Mouse (Mus musculus): Measurements from ENCODE around the gene Nudt19. TPM values are rescaled to one million over a fixed set of nuclear protein-coding genes. Genes with fewer than 3 reads are reported as not detected.
"Not testable (repeated sequence)": the region's sequence is repeated elsewhere in the genome, so short reads cannot be mapped to it uniquely, and the experiment has no call there.

The Nudt19 gene
- polyA plus RNA-seq, 1 experiment from 2014 or later = 52.0 TPM

GRCm38 (mm10) chr7:35537562-35537961 lies 18.5 kb downstream of the Nudt19 start, which contains the start of gene Tdrd12:
TSS of gene Tdrd12 (minus strand) at chr7:35537745.
- 88% methylated on average over 17 of the region's 17 CpGs for WGBS
- no peak within 1 kb of the TSS for H3K4me2 ChIP-seq (replicated peaks; ENCODE audit: low read depth, low read length)
- no peak within 1 kb of the TSS for H3K4me3 ChIP-seq (ENCODE audit: low read depth, low read length)
- no peaks in the 10 kb centered on the region for H3K27me3 ChIP-seq (ENCODE audit: control insufficient read depth, insufficient read depth, low read length)
- no peak within 1 kb of the TSS for H3K27ac ChIP-seq (ENCODE audit: low read length)
- no peaks in the 10 kb centered on the region for H3K4me1 ChIP-seq (ENCODE audit: control insufficient read depth, insufficient read depth, low read length)
- H3K9me3 ChIP-seq (ENCODE audit: control insufficient read depth, low read depth, low read length) = no peaks in the 10 kb centered on the region
- no peaks in the 10 kb centered on the region for H3K36me3 ChIP-seq (ENCODE audit: control insufficient read depth, insufficient read depth, low read length)
- no peak for ATAC-seq (ENCODE audit: insufficient number of reproducible peaks, insufficient read depth, low FRiP score, low read depth)
- H3K9ac ChIP-seq (replicated peaks; ENCODE audit: low read depth, low read length) = no peak within 1 kb of the TSS

DNA sequence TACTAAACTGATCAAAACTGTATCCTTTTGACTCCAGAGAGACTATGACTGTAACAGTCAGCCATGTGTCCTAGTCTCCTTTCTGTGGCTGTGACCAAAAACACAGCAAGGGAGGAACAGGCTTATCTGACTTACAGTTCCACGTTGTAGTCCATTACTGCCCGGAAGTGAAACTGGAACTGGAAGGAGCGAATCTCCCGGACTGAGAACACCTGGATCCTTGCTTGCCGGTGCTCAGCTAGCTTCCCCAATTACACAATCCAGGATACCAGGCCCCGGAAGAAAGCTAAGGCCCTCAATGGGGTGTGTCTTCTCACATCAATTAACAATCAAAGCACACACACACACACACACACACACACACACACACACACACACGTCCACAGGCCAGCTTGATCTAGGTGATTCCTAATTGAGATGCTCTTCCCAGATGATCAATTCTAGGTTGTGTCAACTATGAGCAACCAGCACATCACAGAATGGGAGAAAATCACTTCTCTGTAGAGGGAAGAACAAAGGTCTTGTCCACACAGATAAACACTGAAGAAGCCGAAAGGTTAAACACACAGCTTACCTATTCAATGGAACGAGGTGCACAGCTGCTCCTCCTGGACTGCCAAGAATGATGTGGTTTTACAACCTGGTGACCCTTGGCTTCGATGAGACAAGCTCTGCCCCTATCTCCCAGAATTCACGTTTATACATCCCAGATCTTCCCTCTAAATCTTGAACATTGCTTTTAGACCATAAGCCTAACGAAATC lies 20.2 kb downstream of the Nudt19 start:
- H3K9ac ChIP-seq (replicated peaks; ENCODE audit: low read depth, low read length) = no peak overlapping the region
- H3K4me1 ChIP-seq (ENCODE audit: control insufficient read depth, insufficient read depth, low read length) = no peaks in the 10 kb centered on the region
- ATAC-seq (ENCODE audit: insufficient number of reproducible peaks, insufficient read depth, low FRiP score, low read depth) = no peak
- H3K27ac ChIP-seq (ENCODE audit: low read length) = no peak overlapping the region
- no peak overlapping the region for H3K4me3 ChIP-seq (ENCODE audit: low read depth, low read length)
- WGBS = 54% methylated on average over 12 of the region's 12 CpGs
- no peaks in the 10 kb centered on the region for H3K27me3 ChIP-seq (ENCODE audit: control insufficient read depth, insufficient read depth, low read length)
- no peaks in the 10 kb centered on the region for H3K36me3 ChIP-seq (ENCODE audit: control insufficient read depth, insufficient read depth, low read length)
- H3K4me2 ChIP-seq (replicated peaks; ENCODE audit: low read depth, low read length) = no peak overlapping the region
- H3K9me3 ChIP-seq (ENCODE audit: control insufficient read depth, low read depth, low read length) = no peaks in the 10 kb centered on the region

GRCm38 (mm10) chr7:35530544-35530943 lies 25.6 kb downstream of the Nudt19 start:
- not testable (repeated sequence) for ATAC-seq (ENCODE audit: insufficient number of reproducible peaks, insufficient read depth, low FRiP score, low read depth); H3K27me3 ChIP-seq (ENCODE audit: control insufficient read depth, insufficient read depth, low read length); H3K36me3 ChIP-seq (ENCODE audit: control insufficient read depth, insufficient read depth, low read length); H3K9ac ChIP-seq (replicated peaks; ENCODE audit: low read depth, low read length); H3K4me1 ChIP-seq (ENCODE audit: control insufficient read depth, insufficient read depth, low read length); H3K27ac ChIP-seq (ENCODE audit: low read length); H3K9me3 ChIP-seq (ENCODE audit: control insufficient read depth, low read depth, low read length); H3K4me2 ChIP-seq (replicated peaks; ENCODE audit: low read depth, low read length); H3K4me3 ChIP-seq (ENCODE audit: low read depth, low read length)
- 63% methylated on average over 1 of the region's 1 CpGs for WGBS

DNA sequence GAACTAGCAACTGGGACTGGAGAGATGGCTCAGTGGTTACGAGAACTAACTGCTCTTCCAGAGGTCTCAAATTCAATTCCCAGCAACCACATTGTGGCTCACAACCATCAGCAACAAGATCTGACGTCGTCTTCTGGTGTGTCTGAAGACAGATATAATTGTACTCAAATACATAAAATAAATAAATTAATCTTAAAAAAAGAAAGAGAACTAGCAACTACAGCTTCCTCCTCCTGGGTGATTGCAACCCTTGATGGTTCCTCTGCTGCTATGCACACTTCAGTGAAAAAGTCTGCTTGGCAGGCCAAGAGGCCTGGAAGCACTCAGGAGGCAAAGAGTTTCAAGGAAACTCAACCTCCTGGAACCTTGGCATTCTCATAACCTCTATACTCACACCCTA lies 26.1 kb downstream of the Nudt19 start:
- Histone ChIP-seq H3K4me1 (ENCODE audit: control insufficient read depth, insufficient read depth, low read length) (no peaks in the 10 kb centered on the region), H3K27me3 (ENCODE audit: control insufficient read depth, insufficient read depth, low read length) (no peaks in the 10 kb centered on the region), H3K9me3 (ENCODE audit: control insufficient read depth, low read depth, low read length) (no peaks in the 10 kb centered on the region), H3K9ac (replicated peaks; ENCODE audit: low read depth, low read length) (no peak overlapping the region), H3K36me3 (ENCODE audit: control insufficient read depth, insufficient read depth, low read length) (no peaks in the 10 kb centered on the region), H3K27ac (ENCODE audit: low read length) (no peak overlapping the region), H3K4me2 (replicated peaks; ENCODE audit: low read depth, low read length) (no peak overlapping the region), H3K4me3 (ENCODE audit: low read depth, low read length) (no peak overlapping the region)
- WGBS = 77% methylated on average over 3 of the region's 3 CpGs
- ATAC-seq (ENCODE audit: insufficient number of reproducible peaks, insufficient read depth, low FRiP score, low read depth) = no peak

- 77% methylated on average over 2 of the region's 2 CpGs for WGBS
- H3K4me1 ChIP-seq (ENCODE audit: control insufficient read depth, insufficient read depth, low read length) = no peaks in the 10 kb centered on the region
- H3K9ac ChIP-seq (replicated peaks; ENCODE audit: low read depth, low read length) = no peak overlapping the region
- no peaks in the 10 kb centered on the region for H3K36me3 ChIP-seq (ENCODE audit: control insufficient read depth, insufficient read depth, low read length)
- no peak for ATAC-seq (ENCODE audit: insufficient number of reproducible peaks, insufficient read depth, low FRiP score, low read depth)
- no peaks in the 10 kb centered on the region for H3K27me3 ChIP-seq (ENCODE audit: control insufficient read depth, insufficient read depth, low read length)
- no peak overlapping the region for H3K4me3 ChIP-seq (ENCODE audit: low read depth, low read length)
- H3K27ac ChIP-seq (ENCODE audit: low read length) = no peak overlapping the region
- H3K9me3 ChIP-seq (ENCODE audit: control insufficient read depth, low read depth, low read length) = no peaks in the 10 kb centered on the region
- H3K4me2 ChIP-seq (replicated peaks; ENCODE audit: low read depth, low read length) = no peak overlapping the region
Measured at GRCm38 (mm10) chr7:35526795-35527194, 29.3 kb downstream of the Nudt19 start.

DNA sequence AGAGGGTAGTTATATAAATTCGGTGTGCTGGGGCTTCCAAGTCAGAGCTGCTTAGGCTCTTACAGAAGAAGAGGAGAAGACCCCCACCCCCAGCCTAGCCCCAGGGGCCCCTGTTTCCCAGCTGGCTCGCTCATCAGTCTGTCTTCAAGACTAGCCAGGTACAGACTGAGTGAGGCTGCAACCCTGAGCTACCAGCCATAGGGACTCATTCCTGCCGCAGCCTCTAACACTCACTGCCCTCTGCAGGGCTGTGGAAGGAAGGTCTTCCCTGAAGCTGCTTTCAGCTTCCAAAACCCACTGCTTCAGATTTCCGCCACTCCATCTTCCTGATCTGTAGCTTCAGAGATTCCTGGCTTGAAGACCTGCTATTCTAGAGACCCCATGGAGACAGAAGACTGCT lies 54.1 kb downstream of the Nudt19 start:
- Histone ChIP-seq H3K9ac (replicated peaks; ENCODE audit: low read depth, low read length) (no peak overlapping the region), H3K27ac (ENCODE audit: low read length) (no peak overlapping the region), H3K9me3 (ENCODE audit: control insufficient read depth, low read depth, low read length) (no peaks in the 10 kb centered on the region), H3K4me3 (ENCODE audit: low read depth, low read length) (no peak overlapping the region), H3K4me1 (ENCODE audit: control insufficient read depth, insufficient read depth, low read length) (no peaks in the 10 kb centered on the region), H3K27me3 (ENCODE audit: control insufficient read depth, insufficient read depth, low read length) (no peaks in the 10 kb centered on the region), H3K36me3 (ENCODE audit: control insufficient read depth, insufficient read depth, low read length) (no peaks in the 10 kb centered on the region), H3K4me2 (replicated peaks; ENCODE audit: low read depth, low read length) (no peak overlapping the region)
- 19% methylated on average over 4 of the region's 4 CpGs for WGBS
- no peak for ATAC-seq (ENCODE audit: insufficient number of reproducible peaks, insufficient read depth, low FRiP score, low read depth)

GRCm38 (mm10) chr7:35497516-35497915 lies 58.6 kb downstream of the Nudt19 start:
- Histone ChIP-seq H3K36me3 (ENCODE audit: control insufficient read depth, insufficient read depth, low read length) (no peaks in the 10 kb centered on the region), H3K9ac (replicated peaks; ENCODE audit: low read depth, low read length) (no peak overlapping the region), H3K4me2 (replicated peaks; ENCODE audit: low read depth, low read length) (no peak overlapping the region), H3K27ac (ENCODE audit: low read length) (no peak overlapping the region), H3K4me3 (ENCODE audit: low read depth, low read length) (no peak overlapping the region), H3K4me1 (ENCODE audit: control insufficient read depth, insufficient read depth, low read length) (no peaks in the 10 kb centered on the region), H3K27me3 (ENCODE audit: control insufficient read depth, insufficient read depth, low read length) (no peaks in the 10 kb centered on the region), H3K9me3 (ENCODE audit: control insufficient read depth, low read depth, low read length) (no peaks in the 10 kb centered on the region)
- 100% methylated on average over 2 of the region's 2 CpGs for WGBS
- ATAC-seq (ENCODE audit: insufficient number of reproducible peaks, insufficient read depth, low FRiP score, low read depth) = no peak
